Mouse (Mus musculus): Measurements from ENCODE around the gene Tmem132a. TPM values are rescaled to one million over a fixed set of nuclear protein-coding genes. Genes with fewer than 3 reads are reported as not detected.
A peak's percentile ranks its signal among the peaks of the same experiment; 100 is the strongest.

The Tmem132a gene
- polyA plus RNA-seq, 1 experiment from 2014 or later: 7.1 TPM

DNA sequence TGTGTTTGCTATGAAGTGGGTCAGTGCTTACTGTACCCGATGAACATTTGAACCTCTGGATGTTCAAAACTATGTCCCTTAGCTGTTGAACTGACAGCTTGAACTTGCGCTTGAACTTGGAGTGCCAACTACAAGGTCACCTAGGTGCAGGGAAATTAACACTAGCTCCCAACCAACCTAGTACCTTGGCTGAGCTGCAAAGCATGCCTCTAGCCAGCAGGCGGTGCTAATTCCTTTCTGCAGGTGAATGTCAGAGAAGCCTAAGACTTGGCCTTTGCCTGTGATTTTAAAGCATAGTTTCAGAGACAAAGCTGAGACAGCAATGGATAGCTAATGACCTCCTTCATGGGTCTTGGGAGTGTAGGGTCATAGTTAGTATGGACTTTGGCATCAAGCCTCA, 38.2 kb upstream of the Tmem132a start:
- Histone ChIP-seq H3K4me1 (replicated peaks; ENCODE audit: control insufficient read depth, insufficient read depth, low read length) (peaks cover 4% of the 10 kb centered on the region; the same call in 1 of the 2 replicates), H3K4me3 (ENCODE audit: low read depth, low read length) (no peak overlapping the region), H3K27me3 (replicated peaks; ENCODE audit: control insufficient read depth, insufficient read depth, low read length) (no peaks in the 10 kb centered on the region), H3K9ac (ENCODE audit: low read depth, low read length) (no peak overlapping the region), H3K27ac (ENCODE audit: low read depth, low read length) (no peak overlapping the region), H3K9me3 (ENCODE audit: control insufficient read depth) (no peaks in the 10 kb centered on the region), H3K4me2 (replicated peaks; ENCODE audit: low read depth) (no peak overlapping the region), H3K36me3 (ENCODE audit: control insufficient read depth, insufficient read depth) (peaks cover 24% of the 10 kb centered on the region)
- 51% methylated on average over 3 of the region's 3 CpGs for WGBS
- peak; percentile 94 for TF ChIP-seq CTCF (IDR thresholded peaks at IDR 0.05; ENCODE audit: low read depth)
- ATAC-seq: peak; percentile 40; the same call in 1 of the 2 replicates

DNA sequence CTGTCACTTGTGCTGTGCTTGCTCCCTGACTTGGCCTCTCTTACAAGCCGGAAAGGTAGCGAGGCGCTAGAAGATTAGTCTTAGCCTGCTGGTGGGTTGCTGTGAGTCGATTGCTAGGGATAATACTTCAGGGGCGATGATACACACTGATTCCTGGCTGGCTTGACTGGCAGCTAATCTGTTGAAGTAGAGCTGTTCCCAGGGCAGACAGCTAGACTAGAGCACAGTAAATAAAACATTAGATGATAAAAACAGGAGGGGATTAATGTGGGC, 35.9 kb upstream of the Tmem132a start:
- Histone ChIP-seq H3K27ac (ENCODE audit: low read depth, low read length) (peak overlapping the region; percentile 61), H3K9ac (ENCODE audit: low read depth, low read length) (no peak overlapping the region), H3K4me3 (ENCODE audit: low read depth, low read length) (no peak overlapping the region), H3K4me2 (replicated peaks; ENCODE audit: low read depth) (no peak overlapping the region), H3K27me3 (replicated peaks; ENCODE audit: control insufficient read depth, insufficient read depth, low read length) (no peaks in the 10 kb centered on the region), H3K36me3 (ENCODE audit: control insufficient read depth, insufficient read depth) (peaks cover 46% of the 10 kb centered on the region), H3K9me3 (ENCODE audit: control insufficient read depth) (no peaks in the 10 kb centered on the region), H3K4me1 (replicated peaks; ENCODE audit: control insufficient read depth, insufficient read depth, low read length) (peaks cover 4% of the 10 kb centered on the region; the same call in 1 of the 2 replicates)
- ATAC-seq: no peak
- no peak for TF ChIP-seq CTCF (IDR thresholded peaks at IDR 0.05; ENCODE audit: low read depth)
- 57% methylated on average over 5 of the region's 5 CpGs for WGBS

DNA sequence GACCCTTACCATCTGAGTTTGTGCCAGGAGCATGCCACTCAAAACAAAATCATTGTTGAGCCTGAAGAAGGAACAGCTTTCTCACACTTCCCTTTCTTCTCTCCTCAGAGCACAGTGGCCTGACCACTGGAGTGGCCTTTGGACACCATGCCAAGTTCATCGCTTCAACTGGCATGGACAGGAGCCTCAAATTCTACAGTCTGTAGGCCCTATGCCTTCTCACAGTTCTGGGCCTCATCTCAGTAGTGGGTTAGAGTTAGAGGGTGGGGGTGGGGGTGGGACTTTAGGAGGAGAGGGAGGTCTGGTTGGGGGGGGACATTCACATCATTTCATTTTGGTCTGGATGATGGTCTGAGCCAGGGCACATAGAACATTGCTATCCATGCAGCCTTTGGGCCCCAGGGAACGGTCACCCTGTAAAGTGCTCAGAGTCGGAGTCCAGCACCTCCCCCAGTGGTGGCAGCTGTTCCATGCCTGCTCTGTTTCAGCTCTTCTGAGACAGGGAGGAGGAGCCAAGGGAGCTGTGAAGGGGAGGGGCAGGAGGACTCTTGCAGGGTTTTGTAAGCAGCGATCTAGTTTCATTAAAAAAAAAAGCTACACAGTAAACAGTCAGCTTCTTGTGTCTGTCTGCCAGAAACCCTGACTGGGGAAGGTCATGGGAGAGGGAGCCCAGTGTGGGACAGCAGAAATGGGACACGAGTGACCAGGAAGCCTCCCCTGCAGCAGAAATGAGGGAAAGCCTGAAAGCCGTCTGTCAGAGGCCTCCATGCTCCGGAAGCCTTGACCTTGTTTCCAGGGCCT, 35.4 kb upstream of the Tmem132a start:
- no peak overlapping the region for H3K9ac ChIP-seq (ENCODE audit: low read depth, low read length)

DNA sequence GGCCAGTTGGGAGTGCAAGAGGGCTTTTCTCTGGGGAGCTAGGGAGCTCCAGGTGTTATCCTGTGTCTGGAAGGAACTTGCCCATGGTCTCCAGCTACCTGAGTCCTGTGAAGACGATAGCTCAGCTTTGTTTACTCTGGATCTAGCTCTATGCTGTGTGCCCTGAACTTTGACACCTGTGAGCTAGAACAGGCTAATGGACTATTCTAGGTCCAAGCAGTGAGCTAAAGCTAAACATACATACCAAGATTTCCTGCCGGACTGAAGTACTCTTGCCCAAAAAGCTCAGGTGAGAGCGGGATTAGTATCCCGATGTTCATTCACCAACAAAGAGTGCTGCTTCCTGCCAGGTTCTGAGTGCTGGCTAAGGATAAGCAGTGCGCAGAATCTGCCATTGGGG, 34.8 kb upstream of the Tmem132a start:
- Histone ChIP-seq H3K9ac (ENCODE audit: low read depth, low read length) (no peak overlapping the region), H3K27me3 (replicated peaks; ENCODE audit: control insufficient read depth, insufficient read depth, low read length) (no peaks in the 10 kb centered on the region), H3K4me2 (replicated peaks; ENCODE audit: low read depth) (no peak overlapping the region), H3K9me3 (ENCODE audit: control insufficient read depth) (no peaks in the 10 kb centered on the region), H3K36me3 (ENCODE audit: control insufficient read depth, insufficient read depth) (peaks cover 56% of the 10 kb centered on the region), H3K4me3 (ENCODE audit: low read depth, low read length) (no peak overlapping the region), H3K4me1 (replicated peaks; ENCODE audit: control insufficient read depth, insufficient read depth, low read length) (peaks cover 4% of the 10 kb centered on the region; the same call in 1 of the 2 replicates), H3K27ac (ENCODE audit: low read depth, low read length) (peak overlapping the region; percentile 28; the same call in 1 of the 2 replicates)
- WGBS: 62% methylated on average over 5 of the region's 5 CpGs
- no peak for ATAC-seq
- no peak for TF ChIP-seq CTCF (IDR thresholded peaks at IDR 0.05; ENCODE audit: low read depth)

More for the DNA sequence above, 35.4 kb upstream of the Tmem132a start:
- H3K36me3 ChIP-seq (ENCODE audit: control insufficient read depth, insufficient read depth): peaks cover 51% of the 10 kb centered on the region
- H3K27me3 ChIP-seq (replicated peaks; ENCODE audit: control insufficient read depth, insufficient read depth, low read length): no peaks in the 10 kb centered on the region
- 32% methylated on average over 7 of the region's 7 CpGs for WGBS
- ATAC-seq: peak; percentile 57
- H3K4me3 ChIP-seq (ENCODE audit: low read depth, low read length): no peak overlapping the region
- H3K9me3 ChIP-seq (ENCODE audit: control insufficient read depth): no peaks in the 10 kb centered on the region
- H3K4me2 ChIP-seq (replicated peaks; ENCODE audit: low read depth): no peak overlapping the region
- peak; percentile 40 for TF ChIP-seq CTCF (IDR thresholded peaks at IDR 0.05; ENCODE audit: low read depth)
- H3K4me1 ChIP-seq (replicated peaks; ENCODE audit: control insufficient read depth, insufficient read depth, low read length): peaks cover 4% of the 10 kb centered on the region; the same call in 1 of the 2 replicates
- H3K27ac ChIP-seq (ENCODE audit: low read depth, low read length): peak overlapping the region; percentile 61

DNA sequence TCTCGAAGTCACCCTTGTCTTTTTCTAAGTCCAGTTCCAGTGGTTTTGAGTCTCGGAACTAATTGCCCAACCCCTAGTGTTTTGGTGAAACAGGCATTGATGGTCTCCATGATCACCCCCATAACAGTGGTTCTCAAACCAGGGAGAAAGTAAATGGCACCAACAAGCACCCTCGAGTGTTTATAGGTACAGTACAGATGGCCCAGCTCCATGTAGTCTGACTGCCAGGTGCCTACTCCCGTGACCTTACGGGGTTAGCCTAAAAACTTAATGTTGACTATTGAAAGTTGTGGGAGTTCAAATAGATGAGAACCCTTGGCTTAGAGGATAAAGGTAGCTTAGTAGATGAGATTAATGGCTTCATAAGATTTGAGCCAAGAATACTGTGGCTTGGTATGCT, 31.3 kb upstream of the Tmem132a start:
- Histone ChIP-seq H3K4me3 (ENCODE audit: low read depth, low read length) (no peak overlapping the region), H3K9me3 (ENCODE audit: control insufficient read depth) (no peaks in the 10 kb centered on the region), H3K36me3 (ENCODE audit: control insufficient read depth, insufficient read depth) (peaks cover 74% of the 10 kb centered on the region), H3K4me1 (replicated peaks; ENCODE audit: control insufficient read depth, insufficient read depth, low read length) (peaks cover 10% of the 10 kb centered on the region; the same call in 1 of the 2 replicates), H3K9ac (ENCODE audit: low read depth, low read length) (no peak overlapping the region), H3K4me2 (replicated peaks; ENCODE audit: low read depth) (no peak overlapping the region), H3K27ac (ENCODE audit: low read depth, low read length) (no peak overlapping the region), H3K27me3 (replicated peaks; ENCODE audit: control insufficient read depth, insufficient read depth, low read length) (no peaks in the 10 kb centered on the region)
- WGBS: 90% methylated on average over 5 of the region's 5 CpGs
- no peak for TF ChIP-seq CTCF (IDR thresholded peaks at IDR 0.05; ENCODE audit: low read depth)
- ATAC-seq: no peak

DNA sequence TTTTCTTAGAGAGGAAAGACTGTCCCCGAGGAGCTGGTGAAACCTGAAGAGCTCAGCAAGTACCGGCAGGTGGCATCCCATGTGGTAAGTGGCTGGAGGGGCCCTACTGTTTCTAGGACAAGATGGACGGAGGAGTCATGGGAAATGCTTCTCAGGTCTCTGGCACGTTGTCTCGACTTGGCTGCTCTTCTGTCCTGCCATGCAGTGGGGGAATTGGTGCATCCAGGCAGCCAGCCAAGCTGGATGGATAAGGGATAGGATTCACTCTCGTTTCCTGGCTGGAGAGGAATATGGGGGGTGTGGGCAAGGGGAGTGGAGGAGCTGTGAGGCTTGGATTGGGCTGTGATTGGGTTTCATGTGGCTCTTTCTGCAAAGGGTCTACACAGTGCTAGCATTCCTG, 30.6 kb upstream of the Tmem132a start:
- Histone ChIP-seq H3K4me1 (replicated peaks; ENCODE audit: control insufficient read depth, insufficient read depth, low read length) (peaks cover 10% of the 10 kb centered on the region; the same call in 1 of the 2 replicates), H3K36me3 (ENCODE audit: control insufficient read depth, insufficient read depth) (peaks cover 73% of the 10 kb centered on the region), H3K9ac (ENCODE audit: low read depth, low read length) (no peak overlapping the region), H3K9me3 (ENCODE audit: control insufficient read depth) (no peaks in the 10 kb centered on the region), H3K27ac (ENCODE audit: low read depth, low read length) (no peak overlapping the region), H3K4me2 (replicated peaks; ENCODE audit: low read depth) (no peak overlapping the region), H3K4me3 (ENCODE audit: low read depth, low read length) (no peak overlapping the region), H3K27me3 (replicated peaks; ENCODE audit: control insufficient read depth, insufficient read depth, low read length) (no peaks in the 10 kb centered on the region)
- no peak for TF ChIP-seq CTCF (IDR thresholded peaks at IDR 0.05; ENCODE audit: low read depth)
- WGBS: 76% methylated on average over 6 of the region's 6 CpGs
- no peak for ATAC-seq

Measured in intestine, postnatal 0 days (tissue).